Mouse (Mus musculus) cerebellum, adult 11-12 months (tissue): Measurements from ENCODE around the gene Ttc33.

Experiments
- DNase-seq: peaks from one replicate; pipeline ENCODE4 v3.0.0; 2022

Gene Ttc33

DNA sequence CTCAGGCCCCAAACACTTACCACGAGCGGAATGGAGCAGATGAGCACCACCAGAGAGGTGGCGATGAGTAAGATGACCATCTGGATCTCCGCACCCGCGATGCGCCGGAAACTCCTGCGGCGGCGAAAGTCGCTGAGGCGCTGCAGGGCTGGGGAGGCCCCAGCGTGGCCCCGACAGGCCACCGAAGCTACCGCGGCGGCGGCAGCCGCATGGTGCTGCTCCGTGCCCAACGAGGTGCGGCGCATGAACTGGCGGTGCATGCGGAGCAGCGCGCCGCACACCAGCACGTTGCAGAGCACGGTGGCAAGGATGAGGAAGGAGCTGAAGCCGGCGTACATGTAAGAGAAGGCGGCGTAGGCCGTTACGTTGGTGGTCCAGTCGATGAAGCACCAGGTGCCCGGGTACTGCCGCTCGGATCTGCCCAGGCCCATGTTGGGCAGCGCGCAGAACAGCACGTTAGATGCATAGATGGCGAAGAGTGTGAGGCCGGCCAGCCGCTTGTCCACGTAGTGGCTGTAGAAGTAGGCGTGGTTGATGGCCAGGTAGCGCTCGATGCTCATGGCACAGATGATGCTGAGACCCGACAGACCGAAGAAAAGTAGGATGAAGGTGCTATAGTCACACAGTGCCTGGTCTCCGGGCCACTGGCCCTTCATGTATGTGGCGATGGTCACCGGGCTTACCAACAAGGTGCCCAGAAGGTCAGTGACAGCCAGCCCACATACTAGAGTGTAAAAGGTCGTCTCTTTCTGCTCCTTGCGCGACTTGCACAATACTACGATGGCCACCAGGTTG lies 57.1 kb downstream of the Ttc33 start:
- no peak for DNase-seq

DNA sequence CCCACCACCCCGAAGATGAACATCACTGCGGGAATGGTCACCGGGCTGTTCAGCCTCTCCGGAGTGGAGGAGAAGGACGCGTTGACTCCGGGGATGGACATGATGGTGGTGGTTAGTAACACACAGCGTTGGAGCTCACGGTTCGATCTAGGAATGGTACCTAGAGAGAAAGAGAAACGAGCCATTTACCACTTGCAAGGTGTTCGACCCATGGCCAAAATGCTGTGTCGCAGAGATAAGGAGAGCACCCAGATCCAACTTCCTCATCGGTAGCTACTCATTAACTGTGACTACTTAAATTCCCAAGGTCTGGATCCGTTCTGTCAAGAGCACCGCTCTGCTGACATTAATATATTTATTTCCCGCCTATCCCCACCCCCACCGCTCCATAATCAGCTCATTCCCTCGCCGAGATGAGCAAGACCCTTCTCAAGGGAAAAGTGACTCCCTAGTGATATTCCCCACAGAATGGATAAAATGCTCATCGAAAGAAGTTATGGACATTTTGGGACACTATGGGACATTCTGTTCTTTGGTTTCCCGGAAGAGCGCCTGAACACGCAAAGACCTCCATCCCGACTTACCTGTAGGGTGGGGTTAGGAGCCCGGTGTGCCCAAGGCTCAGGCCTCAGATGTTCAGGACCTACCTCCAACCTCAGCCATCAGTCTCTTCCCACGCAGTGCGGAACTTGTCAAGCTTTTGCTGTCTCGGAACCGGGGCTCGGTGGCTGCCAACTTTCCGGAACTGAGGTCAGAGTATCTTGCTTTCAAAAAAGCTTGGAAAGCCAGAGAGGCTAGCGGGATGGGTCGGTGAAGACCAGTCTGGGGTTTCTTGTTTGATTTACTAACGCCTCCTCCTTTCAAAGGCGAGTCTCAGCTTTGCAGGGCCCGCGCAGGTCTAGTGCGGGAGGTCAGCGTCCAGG lies 58.0 kb downstream of the Ttc33 start:
- DNase-seq = no peak

DNA sequence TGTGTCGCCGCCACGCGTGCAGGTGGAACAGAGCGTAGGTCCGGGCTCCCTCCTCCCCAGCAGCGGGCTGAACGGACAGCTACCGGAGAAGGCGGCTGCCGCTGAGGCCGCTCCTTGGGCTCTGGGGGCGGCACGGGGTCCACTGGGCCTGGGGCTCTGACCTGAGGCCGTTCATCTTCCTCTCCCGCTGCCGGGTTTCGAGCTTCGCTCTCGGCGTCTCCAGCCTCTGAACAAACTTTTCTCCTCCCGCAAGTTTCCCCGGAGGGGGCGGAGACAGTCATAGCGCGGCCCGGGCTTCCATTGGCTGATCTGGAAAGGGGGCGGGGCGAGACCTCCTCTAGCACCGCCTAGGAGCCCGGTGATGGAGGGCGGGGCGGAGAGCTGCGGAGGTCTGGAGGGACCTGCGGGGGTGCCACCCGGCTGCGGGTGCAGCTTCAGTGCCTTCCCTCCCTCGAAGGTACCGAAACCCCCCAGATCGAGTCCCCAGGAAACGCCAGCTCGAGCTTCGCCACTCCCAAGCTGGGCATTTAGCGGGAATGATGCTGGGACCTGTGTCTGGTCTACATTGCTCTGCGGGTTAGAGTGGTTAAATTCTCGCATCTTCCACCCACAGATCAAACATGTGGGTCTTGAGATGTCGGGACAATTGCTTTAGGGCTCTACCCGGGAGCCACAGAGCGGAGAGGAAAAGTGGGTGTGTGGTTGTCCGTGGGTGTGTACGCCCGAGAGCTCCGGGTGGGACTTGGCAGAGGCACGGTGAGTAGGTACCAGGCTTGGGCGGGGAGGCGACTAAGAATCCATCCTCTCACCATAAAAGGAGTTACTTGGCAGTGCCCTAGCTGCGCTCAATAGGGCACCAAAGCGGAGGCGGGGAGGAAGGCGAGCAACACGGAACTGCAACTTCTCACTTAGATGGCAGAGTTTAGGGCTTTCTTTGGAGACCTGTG lies 58.9 kb downstream of the Ttc33 start, which contains the start of gene Ptger4:
Gene Ptger4 (minus strand): TSS at position 229 of the 947 bp plus-strand sequence.
- DNase-seq = peak; percentile 32

DNA sequence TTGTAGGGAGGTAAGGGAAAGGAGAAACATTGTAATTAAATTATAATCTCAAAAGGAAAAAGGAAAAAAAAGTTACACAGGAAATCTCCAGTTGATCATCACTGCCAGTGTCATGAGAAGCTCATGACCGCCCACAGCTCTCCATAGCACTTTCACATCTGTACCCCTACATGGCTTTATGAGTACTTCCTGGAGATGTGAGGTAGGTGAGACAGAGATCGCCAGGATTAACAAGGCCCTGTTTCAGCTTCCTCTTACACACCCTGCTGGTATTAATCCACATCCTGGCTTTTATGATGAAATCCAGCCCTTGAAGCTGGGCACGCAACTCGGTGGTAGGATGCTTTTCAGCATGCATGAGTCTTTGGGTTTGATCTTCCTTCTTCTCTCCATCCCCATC lies 64.9 kb downstream of the Ttc33 start:
- DNase-seq = no peak

DNA sequence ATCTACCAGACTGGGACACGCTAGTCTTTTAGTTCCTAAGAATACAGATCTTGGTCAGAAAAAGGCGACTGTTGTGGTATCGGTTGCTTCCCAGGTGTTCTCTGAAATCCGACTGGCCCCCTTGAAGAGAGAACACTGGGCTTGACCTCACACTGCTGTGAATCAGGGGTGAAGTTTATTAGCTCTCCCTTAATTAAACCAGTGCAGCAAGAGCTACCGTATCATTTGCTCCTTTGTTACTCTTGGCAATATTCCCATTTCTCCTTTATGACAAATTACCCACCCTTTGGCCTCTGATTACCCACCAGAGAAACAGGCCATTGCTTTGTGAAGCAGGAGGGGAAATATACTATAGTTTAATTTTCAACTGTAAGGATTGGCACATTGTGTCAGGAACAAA lies 74.9 kb downstream of the Ttc33 start:
- DNase-seq = no peak

DNA sequence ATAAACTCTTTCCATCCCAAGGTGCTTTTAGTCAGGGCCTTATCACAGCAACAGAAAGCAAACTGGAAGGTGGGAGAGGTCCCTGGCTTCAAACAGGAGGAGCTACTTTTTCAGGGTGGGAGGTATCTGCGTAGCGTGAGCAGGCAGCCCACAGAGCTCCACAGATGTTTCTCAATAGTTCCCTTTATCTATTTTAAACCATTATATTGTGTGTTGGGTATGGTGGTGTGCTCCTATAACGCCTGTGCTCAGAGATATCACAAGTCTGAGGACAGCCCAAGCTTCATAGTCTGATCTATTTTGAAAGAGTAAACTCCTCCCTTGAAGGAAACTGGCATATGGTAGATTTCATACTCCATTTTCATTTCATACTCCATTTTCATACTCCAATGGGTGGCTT lies 75.7 kb downstream of the Ttc33 start:
- DNase-seq = no peak

DNA sequence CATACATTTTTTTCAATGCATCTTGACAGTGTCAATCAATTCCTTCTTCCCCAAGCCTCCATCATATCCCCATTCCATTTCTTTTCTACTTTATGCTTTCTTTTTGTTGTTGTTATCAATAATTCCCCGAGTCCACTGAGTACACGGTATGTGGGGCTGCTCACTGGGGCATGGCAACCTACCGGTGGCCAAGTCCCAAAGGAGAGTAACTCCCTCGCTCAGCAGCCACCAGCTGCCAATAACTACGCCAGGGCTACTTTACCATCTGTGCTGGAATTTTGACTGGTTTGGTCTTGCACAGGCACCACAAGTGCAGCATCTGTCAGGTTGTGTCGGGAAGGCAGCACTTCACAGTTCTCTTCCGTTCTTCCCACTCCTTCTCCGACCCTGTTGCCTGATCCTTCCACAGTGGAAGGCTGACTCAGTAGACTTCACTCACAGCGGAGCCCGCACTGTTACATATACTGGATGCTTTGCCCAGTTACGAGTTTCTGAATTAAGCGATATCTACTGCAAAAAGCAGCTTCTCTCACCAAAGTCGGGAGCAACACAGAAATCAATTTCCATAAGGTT lies 76.9 kb downstream of the Ttc33 start:
- no peak for DNase-seq

DNA sequence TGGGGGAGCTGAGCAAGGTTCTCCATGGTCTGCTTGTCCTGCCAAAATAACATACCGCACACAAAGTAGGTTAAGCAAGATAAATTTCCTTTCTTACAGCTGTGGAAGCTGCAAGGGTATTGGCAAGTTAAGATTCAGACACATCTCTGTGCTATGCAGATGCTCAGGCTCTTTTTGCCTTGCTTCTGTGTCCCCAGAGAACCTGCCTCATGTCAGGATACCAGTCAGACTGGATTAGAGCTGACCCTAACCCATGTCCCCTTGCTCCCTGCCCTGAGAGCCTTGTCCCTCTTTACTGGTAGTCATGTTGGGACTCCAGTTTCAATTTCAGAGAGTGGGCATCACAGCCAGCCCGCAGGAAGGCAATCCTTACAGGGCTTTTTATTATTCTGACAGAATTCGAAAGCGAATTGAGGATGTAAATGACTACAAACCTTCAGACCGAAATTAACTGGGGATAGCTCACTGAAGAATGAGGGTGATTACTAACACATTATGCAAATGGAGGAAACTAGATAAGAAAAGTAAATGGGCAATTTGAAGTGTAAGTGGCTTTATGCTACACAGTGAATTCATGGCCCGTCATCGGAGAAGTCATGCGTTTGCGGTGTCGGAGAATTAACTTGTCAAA lies 77.7 kb downstream of the Ttc33 start:
- DNase-seq = no peak

DNA sequence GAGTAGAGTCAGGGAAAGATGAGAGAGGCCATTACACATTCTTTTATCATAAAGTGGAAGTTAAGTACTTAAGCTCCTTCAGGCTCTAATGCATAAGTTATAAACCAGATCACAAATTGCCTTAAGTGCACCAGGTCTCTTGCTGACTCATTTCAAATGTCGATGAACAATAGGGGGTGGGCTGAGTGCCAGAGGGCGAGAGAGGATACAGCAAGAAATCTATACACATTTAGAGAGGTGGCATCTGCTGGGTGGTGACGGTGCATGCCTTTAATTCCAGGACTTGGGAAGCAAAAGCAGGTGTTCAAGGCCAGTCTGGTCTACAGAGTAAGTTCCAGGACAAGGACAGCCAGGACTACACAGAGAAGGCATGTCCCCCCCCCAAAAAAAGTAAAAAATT lies 80.8 kb downstream of the Ttc33 start:
- no peak for DNase-seq
